Mouse (Mus musculus) midbrain, embryonic 11.5 days (tissue): ENCODE measurements around the gene Pla2g4a. TPM values are rescaled to one million over a fixed set of nuclear protein-coding genes. Genes with fewer than 3 reads are reported as not detected.

Experiments
- ATAC-seq: fragments of 200-750 bp; cut with Nextera tagmentation; 2 replicates; pipeline ENCODE4 v1.8.0; 2017; ENCODE audit warnings: moderate TSS enrichment, moderate library complexity; ENCODE audit not compliant: low FRiP score
- DNase-seq: peaks from one replicate; pipeline ENCODE4 v3.0.0; 2015; ENCODE audit warnings: low spot score; ENCODE audit errors: missing footprints
- H3K27ac ChIP-seq: fragments of 300-500 bp; sonication (generic); 2 replicates; pipeline ENCODE4 v1.5.1; 2014; ENCODE audit warnings: low read depth, low read length
- H3K27me3 ChIP-seq: fragments of 300-500 bp; sonication (generic); 2 replicates; pipeline ENCODE4 v1.6.1; 2014; ENCODE audit warnings: mild to moderate bottlenecking, low read length, moderate library complexity, mixed read lengths; ENCODE audit not compliant: control insufficient read depth, insufficient read depth
- H3K36me3 ChIP-seq: fragments of 300-500 bp; sonication (generic); 2 replicates; pipeline ENCODE4 v1.6.1; 2014; ENCODE audit warnings: mild to moderate bottlenecking, low read length, moderate library complexity, mixed read lengths; ENCODE audit not compliant: control insufficient read depth, insufficient read depth
- H3K4me1 ChIP-seq: fragments of 300-500 bp; sonication (generic); 2 replicates; pipeline ENCODE4 v1.6.1; 2014; ENCODE audit warnings: low read length; ENCODE audit not compliant: control insufficient read depth, insufficient read depth
- H3K4me2 ChIP-seq: fragments of 300-500 bp; sonication (generic); 2 replicates; pipeline ENCODE4 v1.6.1; 2014; ENCODE audit warnings: mild to moderate bottlenecking, moderate library complexity
- H3K4me3 ChIP-seq: fragments of 300-500 bp; sonication (generic); 2 replicates; pipeline ENCODE4 v1.5.1; 2014; ENCODE audit warnings: low read depth, low read length
- H3K9ac ChIP-seq: fragments of 300-500 bp; sonication (generic); 2 replicates; pipeline ENCODE4 v1.6.1; 2014; ENCODE audit warnings: low read length
- H3K9me3 ChIP-seq: fragments of 300-500 bp; sonication (generic); 2 replicates; pipeline ENCODE4 v1.6.1; 2016; ENCODE audit warnings: low read length; ENCODE audit not compliant: control insufficient read depth
- WGBS: fragments of 180-500 bp; shearing (Covaris S2); extraction: QIAGEN DNeasy Blood & Tissue Kit; methylation state at CpG from one replicate; pipeline ENCODE4 v1.1.7; 2014; 5-methylcytosine and 5-hydroxymethylcytosine counted together
- polyA plus RNA-seq: library from polyadenylated mRNA; unstranded; fragments of >200 nt; fragmentation: Nextera tagmentation; extraction: Ambion mirVana; gene quantifications from 2 replicates; pipeline ENCODE4 v1.2.1, GENCODE M21; 2014

Pla2g4a gene
- polyA plus RNA-seq, 1 experiment from 2014 or later: 3.6 TPM

DNA sequence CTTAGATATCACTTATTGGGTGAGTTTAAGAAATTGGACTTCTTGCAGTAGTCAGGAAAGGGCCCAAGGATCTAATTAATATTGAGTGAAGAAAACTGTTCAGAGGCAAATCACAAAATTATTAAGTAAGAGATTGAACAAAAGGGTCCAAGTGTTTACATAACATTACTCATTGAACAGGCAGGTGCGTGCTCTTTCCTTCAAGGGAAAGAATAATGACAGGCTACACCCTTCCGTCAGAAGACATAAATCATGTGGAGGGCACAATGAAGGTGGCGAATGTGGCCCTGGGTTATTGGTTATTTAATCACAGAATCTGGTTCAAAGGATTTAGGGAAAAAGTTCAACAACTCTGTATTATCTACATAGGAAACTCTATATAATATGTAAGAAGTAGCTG lies 82.9 kb downstream of the Pla2g4a start:
- no peaks in the 10 kb centered on the region for H3K4me1 ChIP-seq
- DNase-seq (no peak), ATAC-seq (no peak)
- H3K4me3 ChIP-seq: no peak overlapping the region
- H3K27ac ChIP-seq: no peak overlapping the region
- no peaks in the 10 kb centered on the region for H3K27me3 ChIP-seq
- H3K9ac ChIP-seq: no peak overlapping the region
- H3K36me3 ChIP-seq: no peaks in the 10 kb centered on the region
- no peaks in the 10 kb centered on the region for H3K9me3 ChIP-seq
- WGBS: 85% methylated on average over 3 of the region's 3 CpGs
- H3K4me2 ChIP-seq: no peak overlapping the region

GRCm38 (mm10) chr1:149876502-149876901 lies 84.6 kb downstream of the Pla2g4a start:
- WGBS: 89% methylated on average over 3 of the region's 3 CpGs
- no peak overlapping the region for H3K4me3 ChIP-seq
- H3K9me3 ChIP-seq: no peaks in the 10 kb centered on the region
- H3K4me1 ChIP-seq: no peaks in the 10 kb centered on the region
- H3K27ac ChIP-seq: no peak overlapping the region
- no peak overlapping the region for H3K9ac ChIP-seq
- no peaks in the 10 kb centered on the region for H3K27me3 ChIP-seq
- no peak overlapping the region for H3K4me2 ChIP-seq
- no peak for DNase-seq
- no peaks in the 10 kb centered on the region for H3K36me3 ChIP-seq
- ATAC-seq: no peak

GRCm38 (mm10) chr1:149871625-149872024 lies 89.5 kb downstream of the Pla2g4a start:
- H3K4me3 ChIP-seq: no peak overlapping the region
- no peaks in the 10 kb centered on the region for H3K36me3 ChIP-seq
- ATAC-seq (no peak), DNase-seq (no peak)
- no peaks in the 10 kb centered on the region for H3K9me3 ChIP-seq
- H3K4me2 ChIP-seq: no peak overlapping the region
- 94% methylated on average over 1 of the region's 1 CpGs for WGBS
- H3K27me3 ChIP-seq: no peaks in the 10 kb centered on the region
- no peak overlapping the region for H3K27ac ChIP-seq
- H3K9ac ChIP-seq: no peak overlapping the region
- no peaks in the 10 kb centered on the region for H3K4me1 ChIP-seq

DNA sequence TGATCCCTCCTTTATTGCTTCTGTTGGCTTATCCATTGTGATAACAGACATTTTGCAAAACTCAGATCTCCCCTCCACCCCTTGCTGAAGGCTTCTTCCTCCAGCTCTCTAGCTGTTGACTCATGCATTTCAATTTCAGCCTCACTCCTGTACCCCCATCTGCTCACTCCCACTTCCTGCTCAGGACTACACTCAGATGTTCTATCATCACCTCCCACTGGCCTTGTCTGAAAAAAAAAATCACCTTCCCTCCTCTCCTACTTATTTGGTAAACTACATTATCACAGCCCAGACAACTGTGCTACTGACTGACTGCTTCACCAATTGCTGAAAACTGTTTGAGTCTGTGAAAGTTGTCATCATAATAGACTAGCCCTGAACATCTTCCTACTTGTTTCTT lies 93.8 kb downstream of the Pla2g4a start:
- H3K4me2 ChIP-seq: no peak overlapping the region
- no peaks in the 10 kb centered on the region for H3K27me3 ChIP-seq
- H3K36me3 ChIP-seq: no peaks in the 10 kb centered on the region
- no peaks in the 10 kb centered on the region for H3K9me3 ChIP-seq
- DNase-seq (no peak), ATAC-seq (no peak)
- H3K27ac ChIP-seq: no peak overlapping the region
- no peak overlapping the region for H3K4me3 ChIP-seq
- H3K9ac ChIP-seq: no peak overlapping the region
- no peaks in the 10 kb centered on the region for H3K4me1 ChIP-seq

DNA sequence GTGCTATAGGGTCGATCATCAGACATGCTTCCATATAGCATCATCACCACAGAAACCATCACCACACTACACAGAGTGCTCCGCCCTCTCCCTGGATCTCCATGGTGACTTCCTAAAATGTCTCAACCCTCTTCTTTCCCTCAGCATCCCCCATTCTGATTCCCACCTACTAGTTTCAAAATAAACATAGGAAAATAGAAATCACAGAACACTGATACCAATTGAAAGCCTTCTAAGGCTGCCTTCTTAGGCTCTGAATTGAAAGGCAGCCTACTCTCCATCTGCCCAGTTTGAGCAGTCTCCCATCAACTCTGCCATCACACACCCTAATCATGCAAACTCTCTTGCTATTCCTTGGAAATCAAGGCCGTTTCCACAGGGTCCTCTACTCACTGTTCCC lies 94.9 kb downstream of the Pla2g4a start:
- H3K4me2 ChIP-seq: no peak overlapping the region
- H3K27ac ChIP-seq: no peak overlapping the region
- H3K9ac ChIP-seq: no peak overlapping the region
- 89% methylated on average over 3 of the region's 3 CpGs for WGBS
- no peaks in the 10 kb centered on the region for H3K27me3 ChIP-seq
- no peaks in the 10 kb centered on the region for H3K4me1 ChIP-seq
- no peaks in the 10 kb centered on the region for H3K36me3 ChIP-seq
- ATAC-seq (no peak), DNase-seq (no peak)
- H3K4me3 ChIP-seq: no peak overlapping the region
- no peaks in the 10 kb centered on the region for H3K9me3 ChIP-seq

GRCm38 (mm10) chr1:149862801-149863200 lies 98.3 kb downstream of the Pla2g4a start:
- Histone ChIP-seq H3K4me1 (no peaks in the 10 kb centered on the region), H3K9me3 (no peaks in the 10 kb centered on the region), H3K9ac (no peak overlapping the region), H3K4me2 (no peak overlapping the region), H3K27me3 (no peaks in the 10 kb centered on the region), H3K27ac (no peak overlapping the region), H3K36me3 (no peaks in the 10 kb centered on the region), H3K4me3 (no peak overlapping the region)
- ATAC-seq (no peak), DNase-seq (no peak)
- WGBS: 68% methylated on average over 6 of the region's 6 CpGs

DNA sequence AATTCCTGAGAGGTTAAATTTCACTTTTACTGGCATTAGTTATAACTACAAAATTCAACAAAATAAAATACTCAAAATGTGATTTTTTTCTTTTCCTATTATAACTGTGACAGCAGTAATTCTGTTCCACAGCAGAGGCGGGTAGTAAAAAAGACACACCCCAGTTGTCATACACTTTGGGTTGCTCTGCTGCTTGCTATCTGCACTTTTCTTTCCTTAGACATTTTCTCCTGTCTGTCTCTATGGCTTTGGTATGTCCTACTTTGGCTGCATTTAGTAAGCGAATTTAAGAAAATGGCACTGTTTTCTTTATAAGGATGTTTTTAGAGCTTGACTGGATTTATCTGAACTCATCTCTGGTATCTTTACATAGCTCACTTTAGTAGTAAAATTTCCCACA lies 98.9 kb downstream of the Pla2g4a start:
- H3K36me3 ChIP-seq: no peaks in the 10 kb centered on the region
- no peak overlapping the region for H3K27ac ChIP-seq
- no peaks in the 10 kb centered on the region for H3K27me3 ChIP-seq
- no peak for ATAC-seq
- WGBS: 85% methylated on average over 2 of the region's 2 CpGs
- no peak for DNase-seq
- no peak overlapping the region for H3K9ac ChIP-seq
- no peak overlapping the region for H3K4me3 ChIP-seq
- no peaks in the 10 kb centered on the region for H3K4me1 ChIP-seq
- H3K4me2 ChIP-seq: no peak overlapping the region
- H3K9me3 ChIP-seq: no peaks in the 10 kb centered on the region

- 89% methylated on average over 2 of the region's 2 CpGs for WGBS
- Histone ChIP-seq H3K4me2 (no peak overlapping the region), H3K4me1 (no peaks in the 10 kb centered on the region), H3K27me3 (no peaks in the 10 kb centered on the region), H3K27ac (no peak overlapping the region), H3K4me3 (no peak overlapping the region), H3K36me3 (no peaks in the 10 kb centered on the region), H3K9ac (no peak overlapping the region), H3K9me3 (no peaks in the 10 kb centered on the region)
- no peak for DNase-seq
- no peak for ATAC-seq
Observed at GRCm38 (mm10) chr1:149861543-149861942, 99.5 kb downstream of the Pla2g4a start.

DNA sequence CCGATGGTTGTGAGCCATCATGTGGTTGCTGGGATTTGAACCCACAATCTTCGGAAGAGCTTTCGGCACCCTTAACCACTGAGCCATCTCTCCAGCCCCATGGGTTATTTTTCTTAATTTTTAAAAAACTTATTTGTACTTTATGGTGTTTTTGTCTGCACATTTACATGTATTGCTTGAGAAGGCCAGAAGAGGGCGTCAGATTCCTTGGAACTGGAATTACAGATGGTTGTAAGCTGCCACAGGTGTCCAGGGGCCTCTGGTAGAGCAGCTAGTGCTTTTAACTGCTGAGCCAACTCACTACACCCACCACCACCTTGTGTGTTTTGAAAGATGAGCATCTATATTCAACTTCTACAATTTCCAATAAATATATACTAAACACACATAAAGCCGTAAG lies 102.4 kb downstream of the Pla2g4a start:
- DNase-seq (no peak), ATAC-seq (no peak)
- Histone ChIP-seq H3K4me1 (no peaks in the 10 kb centered on the region), H3K36me3 (no peaks in the 10 kb centered on the region), H3K27ac (no peak overlapping the region), H3K4me2 (no peak overlapping the region), H3K9ac (no peak overlapping the region), H3K9me3 (no peaks in the 10 kb centered on the region), H3K27me3 (no peaks in the 10 kb centered on the region), H3K4me3 (no peak overlapping the region)
- 72% methylated on average over 5 of the region's 5 CpGs for WGBS

DNA sequence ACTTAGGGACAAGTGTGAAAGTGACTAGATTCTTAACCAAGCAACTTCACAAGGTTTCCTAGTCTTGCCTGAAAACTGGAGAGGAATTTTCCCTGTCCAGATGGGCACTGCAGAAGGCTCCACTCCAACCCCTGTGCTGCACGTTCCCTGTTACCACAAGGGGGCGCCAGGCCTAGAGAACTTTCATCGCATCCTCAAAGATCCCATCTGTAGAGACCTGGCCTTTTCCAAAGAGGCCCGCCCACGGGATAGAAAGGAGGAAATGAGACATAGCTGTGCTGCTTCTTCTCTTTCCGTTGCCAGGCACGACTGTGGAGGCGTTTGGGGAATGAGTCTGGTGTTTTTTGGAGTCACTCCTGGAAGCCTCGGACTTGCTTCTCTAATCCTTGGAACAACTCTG lies 104.4 kb downstream of the Pla2g4a start:
- no peaks in the 10 kb centered on the region for H3K36me3 ChIP-seq
- no peaks in the 10 kb centered on the region for H3K4me1 ChIP-seq
- no peak overlapping the region for H3K27ac ChIP-seq
- peak; percentile 55; the same call in 1 of the 2 replicates for ATAC-seq
- no peaks in the 10 kb centered on the region for H3K9me3 ChIP-seq
- no peak overlapping the region for H3K4me3 ChIP-seq
- H3K27me3 ChIP-seq: no peaks in the 10 kb centered on the region
- peak; percentile 90 for DNase-seq
- WGBS: 26% methylated on average over 9 of the region's 9 CpGs
- no peak overlapping the region for H3K4me2 ChIP-seq
- no peak overlapping the region for H3K9ac ChIP-seq
